Mouse (Mus musculus) thymus, postnatal 0 days (tissue): ENCODE data around the gene Abcc8. TPM values are rescaled to one million over a fixed set of nuclear protein-coding genes. Genes with fewer than 3 reads are reported as not detected.

Experiments used
- DNase-seq: peaks from one replicate; pipeline ENCODE4 v3.0.0-alpha.2; 2015; ENCODE audit warnings: low spot score
- polyA plus RNA-seq: library from polyadenylated mRNA; unstranded; fragments of >200 nt; fragmentation: Nextera tagmentation; extraction: Ambion mirVana; gene quantifications from 2 replicates; pipeline ENCODE4 v1.2.1, GENCODE M21; 2015

Gene Abcc8
- polyA plus RNA-seq, 1 experiment from 2014 or later = 1.1 TPM

DNA sequence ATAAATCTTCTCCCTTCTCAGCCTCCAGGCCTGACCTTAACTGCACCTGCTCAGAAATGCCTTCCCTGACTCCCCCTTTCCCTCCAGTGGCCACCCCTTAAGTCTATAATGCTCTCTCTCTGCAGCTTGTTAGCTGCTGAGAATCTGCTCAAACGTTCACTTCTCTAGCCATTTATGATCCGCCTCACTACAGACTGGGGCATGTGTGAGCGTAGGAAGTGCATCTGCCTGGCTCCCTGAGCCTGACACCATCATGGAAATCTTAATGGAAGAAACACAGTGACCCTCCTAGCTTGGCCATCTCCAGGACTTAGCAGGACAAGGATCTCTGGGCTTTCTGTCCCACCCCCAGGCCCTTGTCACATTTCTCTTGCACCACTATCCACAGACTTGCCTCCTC lies 69.8 kb downstream of the Abcc8 start:
- no peak for DNase-seq

DNA sequence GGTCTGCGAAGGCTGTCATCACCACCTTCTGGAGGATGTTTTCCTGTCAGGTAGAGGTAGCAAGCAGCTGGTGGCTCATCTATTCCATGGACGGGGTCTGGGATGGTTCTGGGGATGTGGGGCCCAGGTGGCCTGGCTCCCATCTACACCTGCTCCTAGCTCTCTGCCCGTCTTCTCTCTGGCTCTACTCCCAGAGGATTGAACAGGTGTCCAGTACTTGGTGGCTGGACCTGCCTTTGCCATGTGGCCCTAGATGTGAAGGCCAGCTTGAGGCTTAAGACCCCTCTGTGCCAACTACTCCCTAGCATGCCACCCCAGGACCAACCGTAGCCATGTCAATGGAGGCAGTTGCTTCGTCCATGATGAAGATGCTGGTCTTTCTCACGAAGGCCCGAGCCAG lies 74.3 kb downstream of the Abcc8 start:
- no peak for DNase-seq

DNA sequence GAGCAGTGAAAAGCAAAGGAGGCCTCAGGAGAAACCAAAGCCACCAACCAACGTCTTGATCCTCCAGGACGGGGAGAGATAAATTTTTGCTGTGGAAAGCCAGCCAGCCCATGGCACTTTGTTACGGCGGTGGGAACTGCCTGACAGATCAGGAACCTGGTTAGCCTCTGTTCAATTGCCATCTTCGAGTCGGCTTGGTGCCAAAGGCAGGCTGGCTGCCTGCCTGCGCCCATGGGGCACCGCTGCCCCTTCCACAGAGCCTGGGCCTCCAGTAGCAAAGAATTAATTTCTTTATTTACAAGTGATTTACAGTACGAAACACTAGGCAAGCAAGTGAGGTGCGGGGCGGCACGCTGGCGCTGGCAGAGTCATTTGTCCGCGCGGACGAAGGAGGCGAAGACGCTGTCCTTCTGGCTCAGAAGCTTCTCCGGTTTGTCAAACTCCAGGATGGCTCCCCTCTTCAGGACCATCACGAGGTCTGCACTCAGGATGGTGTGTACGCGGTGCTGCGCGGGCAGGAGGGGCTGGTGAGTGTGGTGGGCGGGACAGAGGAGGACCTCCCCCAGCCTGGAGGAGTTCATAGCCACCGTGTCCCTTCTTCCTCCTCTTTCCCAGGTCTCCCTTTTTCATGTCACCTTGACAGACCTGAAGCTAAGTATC lies 75.4 kb downstream of the Abcc8 start:
- DNase-seq = no peak

DNA sequence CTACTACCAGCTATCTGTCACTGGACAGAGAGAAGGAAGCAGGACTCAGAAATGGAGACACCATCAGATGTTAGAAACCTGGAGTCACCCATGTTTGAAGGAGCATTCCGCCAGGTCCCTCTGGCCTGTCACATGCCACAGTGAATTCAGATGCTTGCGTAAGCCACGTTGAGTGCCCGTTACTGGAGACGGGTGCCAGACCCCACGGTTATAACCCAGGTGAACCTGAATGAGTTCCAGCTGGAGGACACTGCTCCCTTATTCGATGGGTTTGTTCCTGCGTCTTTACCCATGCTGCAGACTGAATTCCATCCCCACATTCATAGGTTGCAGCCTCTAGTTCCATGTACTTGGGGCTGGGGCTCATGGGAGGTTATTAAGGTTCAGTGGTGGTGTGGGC lies 76.1 kb downstream of the Abcc8 start:
- no peak for DNase-seq

DNA sequence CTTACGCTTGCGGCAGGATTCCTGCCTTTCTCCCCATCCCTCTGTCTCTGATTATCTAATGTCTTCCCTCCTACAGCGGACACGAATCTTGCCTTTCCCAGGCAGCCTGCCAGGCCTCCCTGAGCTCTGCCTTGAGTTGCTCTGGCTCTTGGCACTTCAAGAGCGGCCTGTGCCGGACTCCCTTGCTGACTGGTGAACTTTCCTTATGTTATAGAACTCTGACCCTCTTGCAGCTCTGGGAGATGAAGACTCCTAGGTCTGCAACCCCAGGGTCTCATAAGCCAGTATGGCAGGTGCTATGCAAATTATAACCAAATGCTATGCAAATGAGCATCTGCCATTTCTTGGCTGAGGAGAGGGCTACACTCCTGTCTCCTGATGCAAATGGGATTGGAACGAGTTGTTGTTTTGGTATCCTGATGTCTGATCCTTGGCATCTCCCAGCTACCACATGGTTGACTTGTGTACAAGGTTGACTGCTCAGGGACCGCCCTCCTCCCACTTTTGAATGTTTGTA lies 76.7 kb downstream of the Abcc8 start:
- no peak for DNase-seq

DNA sequence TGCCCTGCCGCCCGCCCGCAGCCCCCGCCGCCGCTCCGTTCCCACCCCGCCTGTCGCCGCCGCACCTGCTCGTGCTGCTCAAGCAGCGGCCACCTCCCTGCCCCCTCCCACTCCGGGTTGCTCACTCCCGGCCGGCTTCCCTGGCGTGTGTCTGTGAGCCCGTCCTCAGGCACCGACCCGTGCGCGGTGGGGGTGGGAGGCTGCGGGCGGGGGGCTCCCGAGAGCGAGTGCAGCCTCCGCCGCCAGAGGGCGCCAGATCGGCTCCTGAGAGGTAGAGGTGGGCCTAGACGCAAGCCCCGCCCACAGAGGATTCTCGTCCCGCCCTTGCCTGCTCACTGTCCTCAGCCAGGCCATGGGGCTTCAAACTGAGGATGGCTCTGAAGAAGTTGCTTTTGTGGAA lies 79.3 kb downstream of the Abcc8 start, which contains the start of gene Kcnj11:
Gene Kcnj11, minus strand, starts transcription at position 202 of the 400 bp plus-strand sequence.
- DNase-seq = peak; percentile 81

DNA sequence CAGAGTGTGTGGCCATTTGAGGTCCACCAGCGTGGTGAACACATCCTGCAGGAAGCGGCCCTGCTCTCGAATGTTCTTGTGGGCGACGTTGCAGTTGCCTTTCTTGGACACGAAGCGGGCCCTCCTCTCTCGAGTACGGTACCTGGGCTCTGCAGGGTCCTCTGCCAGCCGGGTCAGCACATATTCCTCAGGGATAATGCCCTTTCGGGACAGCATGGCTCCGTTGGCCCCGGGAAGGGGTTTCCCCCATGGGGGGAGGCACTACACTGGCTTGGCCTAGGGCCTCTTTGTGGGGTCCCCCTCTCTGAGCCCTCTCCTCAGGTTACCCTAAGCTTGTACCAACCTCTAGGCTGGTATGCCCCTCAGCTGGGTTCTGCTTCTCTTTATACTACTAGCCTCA lies 80.2 kb downstream of the Abcc8 start:
- no peak for DNase-seq

DNA sequence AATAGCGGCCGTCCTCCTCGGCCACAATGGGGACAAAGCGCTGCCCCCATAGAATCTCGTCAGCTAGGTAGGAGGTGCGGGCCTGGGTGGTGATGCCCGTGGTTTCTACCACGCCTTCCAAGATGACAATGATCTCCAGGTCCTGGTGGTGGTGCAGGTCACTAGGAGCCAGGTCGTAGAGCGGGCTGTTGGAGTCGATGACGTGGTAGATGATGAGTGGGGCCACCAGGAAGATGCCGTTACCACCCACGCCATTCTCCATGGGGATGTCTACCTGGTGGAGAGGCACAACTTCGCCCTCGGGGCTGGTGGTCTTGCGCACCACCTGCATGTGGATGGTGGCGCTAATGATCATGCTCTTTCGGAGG lies 80.9 kb downstream of the Abcc8 start:
- no peak for DNase-seq

DNA sequence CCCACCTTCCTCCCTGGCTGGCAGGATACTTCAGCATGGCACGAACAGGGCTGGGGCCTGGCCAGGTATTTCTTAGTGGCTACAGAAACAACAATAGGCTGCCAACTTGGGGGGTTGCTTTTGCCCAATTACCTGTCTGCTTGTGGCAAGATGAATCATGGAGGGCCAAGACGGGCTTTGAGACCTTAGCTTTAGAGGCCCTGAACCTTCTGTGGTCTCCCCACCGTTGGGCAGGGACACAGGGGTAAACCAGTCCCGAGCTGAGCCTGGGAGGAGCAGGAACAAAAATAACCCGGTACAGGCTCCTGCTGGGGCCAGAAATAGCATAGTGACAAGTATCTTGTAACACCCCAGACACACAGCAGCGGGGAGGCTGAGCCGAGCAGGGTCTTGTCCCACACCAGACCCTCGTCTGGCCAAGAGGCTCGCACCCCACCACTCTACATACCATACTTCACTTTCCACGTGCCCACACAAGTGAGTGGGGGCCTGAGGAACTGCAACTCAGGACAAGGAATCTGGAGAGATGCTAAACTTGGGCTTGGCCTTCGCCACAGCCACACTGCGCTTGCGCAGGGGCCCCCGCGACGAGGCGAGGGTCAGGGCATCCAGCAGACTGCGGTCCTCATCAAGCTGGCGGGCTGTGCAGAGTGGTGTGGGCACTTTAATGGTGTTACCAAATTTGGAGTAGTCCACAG lies 81.5 kb downstream of the Abcc8 start:
- DNase-seq = no peak

DNA sequence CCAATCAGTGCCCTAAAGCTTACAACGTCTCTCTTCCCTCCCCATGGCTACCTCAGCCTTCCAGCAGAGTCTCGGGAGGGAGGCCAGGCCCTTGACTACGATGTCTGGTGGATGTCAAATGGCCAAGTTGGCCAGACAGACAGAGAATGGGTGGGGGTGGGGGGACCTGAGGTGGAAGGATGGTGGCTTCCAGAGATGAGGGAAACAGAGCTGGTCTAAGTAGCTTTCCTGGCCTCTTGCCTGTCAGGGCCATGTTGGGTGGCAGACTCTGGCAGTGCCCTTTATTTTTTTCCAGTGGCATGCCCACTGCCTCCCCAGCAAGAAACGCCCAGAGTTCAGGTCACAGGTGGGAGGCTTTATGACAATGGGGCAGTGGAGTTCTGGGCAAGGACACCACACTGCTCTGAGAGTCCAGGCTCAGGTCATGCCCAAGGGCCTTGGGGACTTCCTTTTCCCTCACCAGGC lies 82.5 kb downstream of the Abcc8 start:
- DNase-seq = no peak

DNA sequence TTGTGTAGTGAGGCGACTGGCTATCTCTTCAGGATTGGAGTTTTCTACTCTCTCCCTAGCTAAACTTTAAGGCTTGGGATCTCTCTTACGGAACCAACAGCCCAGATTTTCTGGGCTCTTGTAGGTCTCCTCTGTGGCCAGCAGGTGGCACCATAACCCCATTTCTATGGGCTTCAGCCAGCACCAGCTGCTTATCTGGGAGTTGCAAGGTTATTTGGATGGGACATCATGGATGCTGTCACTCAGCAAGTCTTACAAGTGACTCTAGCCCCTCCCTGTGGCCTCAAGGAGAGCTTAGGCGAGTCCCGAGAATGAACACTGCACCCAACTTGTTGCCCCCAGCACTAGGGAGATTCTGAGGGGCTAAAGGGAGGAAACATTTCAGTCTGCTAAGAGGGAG lies 83.7 kb downstream of the Abcc8 start:
- DNase-seq = peak; percentile 55

DNA sequence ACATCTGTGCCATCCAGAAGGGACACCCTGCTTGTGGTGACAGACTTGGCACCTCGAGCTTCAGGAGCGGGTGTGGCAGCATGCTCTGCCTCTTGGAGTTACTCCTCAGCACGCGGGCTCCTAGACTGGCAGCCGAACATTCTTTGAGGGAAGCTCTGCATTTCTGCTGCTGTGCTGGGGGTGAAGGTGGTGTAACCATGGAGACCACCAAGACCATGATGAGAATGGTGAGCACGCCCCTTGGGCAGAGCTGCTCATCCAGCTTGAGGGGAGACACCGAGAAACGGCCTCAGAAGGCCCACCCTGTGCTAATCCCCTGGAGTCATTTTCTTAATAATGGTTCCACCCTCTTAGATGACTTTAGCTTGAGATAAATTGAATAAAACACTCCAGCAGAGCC lies 87.0 kb downstream of the Abcc8 start:
- no peak for DNase-seq

DNA sequence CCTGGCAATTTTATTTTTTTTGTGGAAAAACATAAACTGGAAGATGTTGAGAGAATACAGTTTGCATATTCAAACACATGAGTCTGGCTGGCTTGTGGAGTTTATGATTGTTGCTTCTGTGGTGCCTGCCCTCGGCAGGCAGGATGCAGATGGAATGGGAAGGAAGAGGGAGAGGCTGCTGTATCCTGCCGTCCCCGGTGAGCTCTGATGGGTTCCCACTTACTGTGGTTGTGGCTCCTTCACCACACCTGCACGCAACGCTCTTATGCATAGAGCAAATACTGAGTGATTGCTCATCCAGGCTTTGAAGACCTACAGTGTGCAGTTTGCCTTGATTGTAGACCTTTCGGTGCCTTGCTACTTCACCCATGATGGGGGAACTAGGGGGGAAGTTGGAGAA lies 91.6 kb downstream of the Abcc8 start:
- no peak for DNase-seq

DNA sequence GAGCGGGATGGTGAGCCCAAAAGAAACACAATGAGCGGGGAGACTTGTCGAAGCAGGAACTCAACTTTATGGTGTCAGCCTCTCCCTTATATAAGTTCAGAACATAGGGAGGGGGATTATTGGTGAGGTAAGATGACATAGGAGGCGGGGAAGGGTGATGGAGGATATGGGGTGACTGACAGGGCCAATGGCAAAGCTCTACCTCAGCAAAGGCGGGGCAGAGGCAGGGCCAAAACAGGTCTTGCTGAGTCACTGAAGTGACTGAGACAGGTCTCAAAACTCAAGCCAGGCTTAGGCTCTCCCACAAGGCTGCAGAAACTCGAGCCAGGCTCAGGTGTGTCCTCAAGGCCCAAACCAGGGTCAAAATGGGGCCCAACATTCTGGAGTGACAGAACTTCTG lies 93.5 kb downstream of the Abcc8 start:
- DNase-seq = no peak

DNA sequence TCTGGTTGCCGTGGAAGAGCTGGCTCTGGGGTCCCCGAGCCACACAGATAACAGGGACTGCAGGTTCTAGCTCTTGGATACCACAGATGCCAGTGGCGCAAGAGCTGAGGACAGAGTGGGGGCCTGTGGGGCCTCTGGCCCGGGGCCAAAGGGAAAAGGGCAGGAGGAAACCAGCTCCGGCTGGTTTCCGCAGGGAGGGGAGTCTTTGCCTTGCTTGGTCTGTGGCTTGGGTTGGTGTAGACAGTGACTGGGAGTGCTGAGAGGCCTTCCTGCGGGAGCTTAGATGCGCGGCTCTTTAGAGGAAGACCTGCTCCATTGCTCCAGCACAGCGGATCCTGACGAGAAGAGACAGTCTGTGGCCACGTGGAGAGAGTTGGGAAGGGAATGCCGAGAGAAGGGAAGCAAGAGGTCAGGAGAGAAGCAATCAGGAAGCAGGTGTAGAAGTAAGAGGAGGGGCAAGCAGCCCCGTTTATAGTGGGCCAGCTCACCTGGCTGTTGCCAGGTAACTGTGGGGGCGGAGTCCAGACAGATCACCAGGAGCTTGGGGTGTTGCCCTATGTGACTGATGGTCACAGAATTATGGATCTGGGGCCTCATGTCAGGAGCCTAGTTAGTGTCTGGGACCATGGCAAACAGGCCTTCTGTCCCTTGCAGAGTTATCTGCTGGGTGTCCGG lies 94.9 kb downstream of the Abcc8 start:
- DNase-seq = no peak

DNA sequence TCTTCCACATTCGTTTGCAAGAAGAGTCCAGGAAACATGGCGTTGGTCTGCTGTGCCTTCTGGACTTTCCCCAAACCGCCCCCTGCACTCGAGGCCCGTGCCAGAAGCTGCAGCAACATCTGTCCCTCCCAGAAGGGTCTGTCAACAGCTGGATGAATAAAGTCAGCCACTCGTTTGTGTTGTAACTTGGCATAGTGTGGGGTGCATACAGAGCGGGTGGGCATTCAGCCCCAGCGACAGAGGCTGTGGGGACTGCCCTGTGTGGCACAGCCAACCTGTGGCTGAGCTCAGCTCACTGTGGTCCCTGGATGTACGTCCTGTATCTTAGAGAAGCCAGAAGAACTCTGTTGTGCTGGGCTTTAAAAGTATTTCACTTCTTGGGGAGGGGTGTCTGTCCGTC lies 95.8 kb downstream of the Abcc8 start:
- no peak for DNase-seq

DNA sequence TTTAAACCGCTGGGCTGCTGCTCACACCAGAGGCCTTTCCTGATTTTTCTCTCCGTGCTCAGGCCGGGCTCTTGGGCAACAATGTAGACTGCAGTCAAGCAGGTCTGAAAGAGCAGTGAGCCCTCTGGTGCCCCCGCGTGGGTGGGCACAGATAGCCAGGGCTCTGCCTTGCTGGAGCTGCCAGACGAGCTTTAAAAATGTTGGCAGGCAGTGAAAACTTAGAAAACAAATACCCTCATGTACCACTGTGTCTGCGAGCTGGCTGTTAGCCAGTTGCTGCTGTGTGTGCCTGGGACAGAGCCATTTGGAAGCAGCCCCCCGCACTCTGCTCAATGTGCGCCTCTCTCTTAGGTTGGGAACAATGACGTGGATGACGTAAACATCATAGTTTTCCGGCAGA lies 102.2 kb downstream of the Abcc8 start:
- no peak for DNase-seq

DNA sequence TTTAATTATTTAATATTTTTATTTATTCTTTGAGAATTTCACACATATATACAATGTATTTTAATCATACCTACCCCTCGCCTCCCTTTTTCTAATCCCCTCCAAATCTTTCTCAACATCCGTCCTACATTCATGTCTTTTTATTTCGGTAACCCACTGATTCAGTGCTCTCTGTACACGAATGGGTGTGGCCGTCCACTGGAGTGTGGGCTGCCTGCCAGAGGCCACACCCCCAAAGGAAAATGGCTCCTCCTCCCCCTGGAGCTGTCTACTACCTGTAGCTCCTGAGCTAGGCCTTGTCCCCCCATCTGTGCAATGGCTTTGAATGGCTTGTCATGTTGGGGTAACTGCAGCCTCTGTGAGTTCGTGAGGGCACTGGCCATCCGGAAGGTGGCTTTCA lies 103.0 kb downstream of the Abcc8 start:
- no peak for DNase-seq

DNA sequence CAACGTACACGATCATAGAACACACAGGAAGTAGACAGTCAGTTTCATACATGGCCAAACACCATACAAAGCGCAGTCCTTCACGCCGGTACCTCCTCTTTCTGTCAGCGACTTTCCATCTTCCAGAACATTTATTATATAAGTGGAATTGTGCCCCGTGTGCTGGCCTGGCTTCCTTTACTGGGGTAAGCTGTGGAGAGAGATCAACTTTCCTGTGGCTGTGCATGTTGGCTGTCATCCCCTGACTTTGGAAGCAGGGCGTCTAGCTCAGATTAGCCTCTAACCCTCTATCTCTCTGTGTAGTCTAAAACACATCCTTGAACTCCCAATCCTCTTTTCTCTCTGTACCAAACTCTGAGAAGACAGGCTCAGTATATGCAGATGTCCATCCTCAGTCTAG lies 111.0 kb downstream of the Abcc8 start:
- DNase-seq = no peak

DNA sequence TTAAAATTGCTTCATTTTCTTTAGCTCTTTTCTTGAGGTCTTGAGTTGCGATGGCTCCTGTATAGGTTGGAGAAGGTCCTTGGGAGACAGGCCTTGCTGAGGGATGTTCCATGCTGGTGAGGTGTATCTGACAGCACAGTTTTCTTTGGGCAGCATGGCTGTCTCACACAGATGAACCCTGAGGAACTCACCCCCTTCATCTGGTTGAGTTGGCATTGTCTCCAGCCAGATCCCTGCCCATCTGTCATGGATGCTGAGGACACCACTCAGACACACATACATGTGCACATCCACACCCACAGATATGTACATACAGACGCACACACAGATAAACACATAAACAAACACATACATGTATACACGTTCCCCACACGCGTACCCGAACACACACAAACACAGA lies 116.5 kb downstream of the Abcc8 start:
- DNase-seq = no peak

DNA sequence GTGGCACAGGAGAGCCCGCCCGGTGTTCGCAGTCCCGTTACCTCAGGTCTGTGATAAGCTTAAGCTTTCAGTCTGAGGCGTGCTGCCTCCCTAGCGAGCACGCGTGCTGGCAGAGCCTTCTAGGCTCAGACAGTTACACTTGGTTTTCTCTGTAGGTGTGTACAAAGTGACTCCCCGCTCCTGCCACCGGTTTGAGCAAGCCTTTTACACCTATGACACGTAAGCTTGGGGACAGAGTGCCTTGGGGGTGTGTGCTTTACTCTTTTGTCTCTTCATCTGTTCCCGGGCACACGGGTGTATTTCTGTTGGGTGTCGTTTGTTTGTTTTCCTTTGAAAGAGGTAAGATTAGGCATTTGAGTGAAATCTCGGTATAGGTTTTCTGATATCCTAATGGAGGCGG lies 118.2 kb downstream of the Abcc8 start:
- no peak for DNase-seq

DNA sequence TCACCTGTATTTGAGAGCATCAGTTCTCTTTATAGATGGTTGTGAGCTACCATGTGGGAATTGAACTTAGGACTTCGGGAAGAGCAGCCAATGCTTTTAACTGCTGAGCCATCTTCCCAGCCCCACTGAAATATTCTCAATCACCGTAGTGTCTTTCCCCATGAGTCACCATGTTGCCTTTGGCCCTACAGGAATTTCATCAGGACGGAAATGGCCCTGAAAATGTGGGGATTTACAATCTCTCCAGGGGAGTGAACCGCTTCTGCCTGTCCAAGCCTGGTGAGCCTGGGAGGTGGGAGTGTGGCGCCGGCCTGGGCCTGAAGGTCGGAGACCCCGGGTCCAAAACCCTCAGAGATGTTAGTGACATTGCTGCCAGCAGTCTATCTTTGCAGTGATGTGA lies 119.1 kb downstream of the Abcc8 start:
- DNase-seq = no peak

DNA sequence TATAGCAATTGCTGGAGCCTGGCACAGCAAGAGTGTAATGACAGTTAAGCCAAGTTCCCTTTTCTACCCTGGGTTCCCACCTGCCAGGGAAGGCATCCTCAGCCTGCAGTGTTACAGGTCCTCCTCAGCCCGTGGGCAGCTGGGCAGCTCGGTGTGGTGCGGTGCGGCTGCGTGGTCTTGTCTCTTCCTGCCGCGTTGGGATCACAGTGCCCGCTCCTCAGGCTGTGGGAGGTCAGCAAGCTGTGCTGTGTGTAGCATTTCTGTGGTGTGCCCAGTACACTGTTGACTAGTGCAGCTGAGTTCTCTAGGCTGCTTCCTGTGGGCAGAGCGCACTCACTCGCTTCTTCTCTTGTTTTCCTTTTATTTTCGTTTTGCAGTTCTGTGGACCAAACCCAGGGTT lies 121.0 kb downstream of the Abcc8 start:
- peak; percentile 46 for DNase-seq
